Mouse (Mus musculus) lung, embryonic 16.5 days (tissue): ENCODE measurements around the gene Gpr31b. TPM values are rescaled to one million over a fixed set of nuclear protein-coding genes. Genes with fewer than 3 reads are reported as not detected.
"Not testable (repeated sequence)": the region's sequence is repeated elsewhere in the genome, so short reads cannot be mapped to it uniquely, and the experiment has no call there.

Experiments used
- ATAC-seq: fragments of 200-750 bp; cut with Nextera tagmentation; 2 replicates; pipeline ENCODE4 v1.8.0; 2017; ENCODE audit warnings: low read depth, mild to moderate bottlenecking, moderate library complexity
- H3K27ac ChIP-seq: fragments of 300-500 bp; sonication (generic); 2 replicates; pipeline ENCODE4 v1.5.1; 2014; ENCODE audit warnings: mild to moderate bottlenecking, control low read depth, low read length
- H3K27me3 ChIP-seq: fragments of 300-500 bp; sonication (generic); 2 replicates; pipeline ENCODE4 v1.6.1; 2014; ENCODE audit warnings: low read depth, low read length, mixed read lengths; ENCODE audit not compliant: control insufficient read depth, insufficient read depth
- H3K36me3 ChIP-seq: fragments of 300-500 bp; sonication (generic); 2 replicates; pipeline ENCODE4 v1.6.1; 2014; ENCODE audit warnings: low read length; ENCODE audit not compliant: control insufficient read depth, insufficient read depth
- H3K4me1 ChIP-seq: fragments of 300-500 bp; sonication (generic); replicated peaks from 2 replicates; pipeline ENCODE4 v1.6.1; 2014; ENCODE audit warnings: low read length, mixed read lengths; ENCODE audit not compliant: control insufficient read depth, insufficient read depth
- H3K4me2 ChIP-seq: fragments of 300-500 bp; sonication (generic); 2 replicates; pipeline ENCODE4 v1.6.1; 2014; ENCODE audit warnings: low read depth, low read length, control low read depth
- H3K4me3 ChIP-seq: fragments of 300-500 bp; sonication (generic); 2 replicates; pipeline ENCODE4 v1.5.1; 2014; ENCODE audit warnings: mild to moderate bottlenecking, low read length, control low read depth
- H3K9ac ChIP-seq: fragments of 300-500 bp; sonication (generic); 2 replicates; pipeline ENCODE4 v1.6.1; 2014; ENCODE audit warnings: low read length, control low read depth
- H3K9me3 ChIP-seq: fragments of 300-500 bp; sonication (generic); 2 replicates; pipeline ENCODE4 v1.6.1; 2016; ENCODE audit warnings: low read length; ENCODE audit not compliant: control insufficient read depth
- WGBS: fragments of 180-500 bp; shearing (Covaris S2); extraction: QIAGEN DNeasy Blood & Tissue Kit; methylation state at CpG from one replicate; pipeline ENCODE4 v1.1.7; 2014; 5-methylcytosine and 5-hydroxymethylcytosine counted together
- polyA plus RNA-seq: library from polyadenylated mRNA; unstranded; fragments of >200 nt; fragmentation: Nextera tagmentation; extraction: Ambion mirVana; gene quantifications from 2 replicates; pipeline ENCODE4 v1.2.1, GENCODE M21; 2015

Gpr31b gene
- polyA plus RNA-seq, 1 experiment from 2014 or later = not detected

GRCm38 (mm10) chr17:13036627-13037192 is 15.4 kb downstream of the Gpr31b start:
- H3K27ac ChIP-seq, H3K4me2 ChIP-seq, H3K9me3 ChIP-seq, H3K4me1 ChIP-seq, ATAC-seq, H3K36me3 ChIP-seq, H3K4me3 ChIP-seq, H3K27me3 ChIP-seq, H3K9ac ChIP-seq: not testable (repeated sequence)
- WGBS = 76% methylated on average over 4 of the region's 12 CpGs

GRCm38 (mm10) chr17:13013316-13013715 is 38.8 kb downstream of the Gpr31b start:
- peaks cover 25% of the 10 kb centered on the region for H3K36me3 ChIP-seq

GRCm38 (mm10) chr17:13009887-13010286 is 42.2 kb downstream of the Gpr31b start:
- Histone ChIP-seq H3K27me3 (no peaks in the 10 kb centered on the region), H3K4me2 (no peak overlapping the region)
- no peak; the same call in 1 of the 2 replicates for ATAC-seq

More at GRCm38 (mm10) chr17:13013316-13013715, 38.8 kb downstream of the Gpr31b start:
- H3K4me2 ChIP-seq = no peak overlapping the region
- H3K4me1 ChIP-seq = peaks cover 8% of the 10 kb centered on the region
- H3K27me3 ChIP-seq = no peaks in the 10 kb centered on the region
- no peak overlapping the region for H3K4me3 ChIP-seq
- H3K9ac ChIP-seq = no peak overlapping the region
- H3K9me3 ChIP-seq = no peaks in the 10 kb centered on the region
- 85% methylated on average over 3 of the region's 3 CpGs for WGBS
- H3K27ac ChIP-seq = no peak overlapping the region
- no peak for ATAC-seq

GRCm38 (mm10) chr17:13008528-13008927 is 43.6 kb downstream of the Gpr31b start:
- no peak for ATAC-seq
- H3K27me3 ChIP-seq = no peaks in the 10 kb centered on the region
- no peaks in the 10 kb centered on the region for H3K9me3 ChIP-seq
- peaks cover 13% of the 10 kb centered on the region for H3K4me1 ChIP-seq
- H3K4me2 ChIP-seq = peak overlapping the region; percentile 76
- H3K4me3 ChIP-seq = peak overlapping the region; percentile 69
- 2% methylated on average over 10 of the region's 10 CpGs for WGBS
- H3K27ac ChIP-seq = peak overlapping the region; percentile 85; the same call in 1 of the 2 replicates
- H3K9ac ChIP-seq = peak overlapping the region; percentile 76
- peaks cover 11% of the 10 kb centered on the region for H3K36me3 ChIP-seq

More at GRCm38 (mm10) chr17:13009887-13010286, 42.2 kb downstream of the Gpr31b start:
- peaks cover 19% of the 10 kb centered on the region for H3K36me3 ChIP-seq
- H3K9me3 ChIP-seq = no peaks in the 10 kb centered on the region
- no peak overlapping the region for H3K27ac ChIP-seq
- WGBS = 15% methylated on average over 3 of the region's 3 CpGs
- H3K4me3 ChIP-seq = no peak overlapping the region
- no peak overlapping the region for H3K9ac ChIP-seq
- H3K4me1 ChIP-seq = peaks cover 13% of the 10 kb centered on the region

GRCm38 (mm10) chr17:13007730-13008425 is 44.2 kb downstream of the Gpr31b start:
- no peaks in the 10 kb centered on the region for H3K27me3 ChIP-seq
- peak overlapping the region; percentile 85 for H3K27ac ChIP-seq
- peaks cover 6% of the 10 kb centered on the region; the same call in 1 of the 2 replicates for H3K36me3 ChIP-seq
- peak overlapping the region; percentile 76 for H3K9ac ChIP-seq
- ATAC-seq = peak; percentile 99
- under 1% methylated on average over 62 of the region's 76 CpGs for WGBS
- no peaks in the 10 kb centered on the region for H3K9me3 ChIP-seq
- peaks cover 13% of the 10 kb centered on the region for H3K4me1 ChIP-seq
- peak overlapping the region; percentile 82 for H3K4me2 ChIP-seq
- H3K4me3 ChIP-seq = peak overlapping the region; percentile 69

GRCm38 (mm10) chr17:13006984-13007383 is 45.1 kb downstream of the Gpr31b start:
- ATAC-seq = no peak
- Histone ChIP-seq H3K9me3 (no peaks in the 10 kb centered on the region), H3K27me3 (no peaks in the 10 kb centered on the region), H3K4me2 (peak overlapping the region; percentile 82), H3K36me3 (peaks cover 3% of the 10 kb centered on the region; the same call in 1 of the 2 replicates), H3K4me1 (peaks cover 13% of the 10 kb centered on the region), H3K9ac (peak overlapping the region; percentile 70), H3K4me3 (peak overlapping the region; percentile 69), H3K27ac (peak overlapping the region; percentile 76; the same call in 1 of the 2 replicates)
- WGBS = 54% methylated on average over 5 of the region's 5 CpGs

GRCm38 (mm10) chr17:13006546-13006945 is 45.5 kb downstream of the Gpr31b start, which contains the start of gene Sod2:
TSS of gene Sod2 (plus strand) at chr17:13006846.
- H3K9me3 ChIP-seq, ATAC-seq, H3K36me3 ChIP-seq, H3K27me3 ChIP-seq: not testable (repeated sequence)
- peaks cover 13% of the 10 kb centered on the region for H3K4me1 ChIP-seq
- H3K9ac ChIP-seq = peak within 1 kb of the TSS; percentile 70
- 94% methylated on average over 2 of the region's 2 CpGs for WGBS
- peak within 1 kb of the TSS; percentile 69 for H3K4me3 ChIP-seq
- peak within 1 kb of the TSS; percentile 76 for H3K27ac ChIP-seq
- H3K4me2 ChIP-seq = peak within 1 kb of the TSS; percentile 82

- H3K9ac ChIP-seq, H3K27me3 ChIP-seq, H3K4me2 ChIP-seq, H3K9me3 ChIP-seq, ATAC-seq, H3K4me3 ChIP-seq, H3K36me3 ChIP-seq, H3K27ac ChIP-seq: not testable (repeated sequence)
- H3K4me1 ChIP-seq = peaks cover 13% of the 10 kb centered on the region
- 56% methylated on average over 2 of the region's 2 CpGs for WGBS
These were observed 47.7 kb downstream of the Gpr31b start for GRCm38 (mm10) chr17:13004436-13004835.

GRCm38 (mm10) chr17:13002243-13002642 is 49.9 kb downstream of the Gpr31b start:
- H3K27me3 ChIP-seq, H3K9me3 ChIP-seq, H3K36me3 ChIP-seq, H3K4me1 ChIP-seq, H3K9ac ChIP-seq, H3K27ac ChIP-seq, H3K4me2 ChIP-seq, H3K4me3 ChIP-seq, ATAC-seq: not testable (repeated sequence)
- WGBS = 92% methylated on average over 5 of the region's 5 CpGs
